15 mouse cellular contexts compared by ENCODE assay signal in the genomic region with DNA sequence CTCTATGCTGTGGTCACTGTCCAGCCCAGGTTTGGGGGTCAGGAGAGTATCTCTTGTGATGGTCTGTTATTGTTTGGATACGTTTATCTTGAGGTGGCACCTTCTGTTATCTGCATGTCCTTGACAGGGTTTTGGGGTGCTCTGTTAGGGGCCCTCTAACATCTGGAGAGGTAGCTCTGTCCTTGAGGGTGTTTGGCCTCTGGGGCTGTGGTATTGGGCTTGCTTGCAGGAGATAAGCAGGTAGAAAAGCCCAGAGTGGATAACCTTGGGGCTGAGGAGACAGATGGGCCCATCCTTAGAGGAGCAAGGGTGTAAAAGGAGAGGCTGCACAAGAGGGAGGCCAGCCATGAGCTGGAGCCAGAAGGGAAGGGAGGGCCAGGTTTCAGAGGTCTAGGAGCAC. TPM values are rescaled to one million over a fixed set of nuclear protein-coding genes. Genes with fewer than 3 reads are reported as not detected.
A peak's percentile ranks its signal among the peaks of the same experiment; 100 is the strongest.
DNase-seq lines count a peak whose midpoint lies in the region; ATAC-seq lines count a peak whose summit lies in the region.
"Had no signal": no experiment of that assay in that cellular context is flagged by ENCODE, and none has a peak within 500 bp of the region (broad histone marks: within the 10 kb centered on the region; RNA-seq: fewer than 3 reads in every experiment).

No protein-coding gene starts in this region.

- peaks cover 44% of the 10 kb centered on the region for H3K4me1 ChIP-seq in hindbrain, embryonic 10.5 days (replicated peaks)
- peaks cover 30% of the 10 kb centered on the region for H3K4me1 ChIP-seq in hindbrain, embryonic 14.5 days (replicated peaks; ENCODE audit: control insufficient read depth, insufficient read depth, low read length)
- H3K4me1 ChIP-seq in intestine, embryonic 16.5 days (ENCODE audit: control insufficient read depth, insufficient read depth, low read length): peaks cover 4% of the 10 kb centered on the region; the same call in 1 of the 2 replicates

- H3K27me3 ChIP-seq in hindbrain, embryonic 10.5 days (ENCODE audit: insufficient read depth, poor library complexity, severe bottlenecking): no peaks in the 10 kb centered on the region
- no peaks in the 10 kb centered on the region for H3K27me3 ChIP-seq in hindbrain, embryonic 14.5 days (ENCODE audit: control insufficient read depth, insufficient read depth, low read length)
- H3K27me3 ChIP-seq in intestine, embryonic 16.5 days (replicated peaks; ENCODE audit: control insufficient read depth, insufficient read depth, low read length): no peaks in the 10 kb centered on the region
- H3K27me3 ChIP-seq: limb, embryonic 12.5 days had no signal

- H3K27ac ChIP-seq in hindbrain, embryonic 10.5 days: 0 out of 2 replicates have a peak overlapping the region, but pooled peaks have one; percentile 42
- no peak overlapping the region for H3K27ac ChIP-seq in hindbrain, embryonic 14.5 days
- no peak overlapping the region for H3K27ac ChIP-seq in intestine, embryonic 16.5 days (ENCODE audit: low read length)
- H3K27ac ChIP-seq: limb, embryonic 12.5 days had no signal

- no peak for DNase-seq in hindbrain, embryonic 10.5 days (ENCODE audit: low spot score)
- no peak for DNase-seq in hindbrain, embryonic 14.5 days (ENCODE audit: low spot score)
- DNase-seq in c-Kit-negative CD71-positive TER-119-positive erythroid progenitor cells, embryonic 14.5 days (ENCODE audit: low read depth, low spot score): peak; percentile 55
- DNase-seq in kidney, postnatal 14 days: no peak
- no peak for DNase-seq in gastrocnemius, postnatal 4 days (ENCODE audit: low spot score in 2 of 2)
- DNase-seq: cerebellum, adult 2 months; heart, adult 18-20 months; kidney, postnatal 36 days; layer of hippocampus, postnatal 36 days; lung, postnatal 14 days; midbrain, embryonic 14.5 days; right cerebral cortex, postnatal 25 days had no signal

- no peak overlapping the region for H3K4me3 ChIP-seq in hindbrain, embryonic 10.5 days
- no peak overlapping the region for H3K4me3 ChIP-seq in hindbrain, embryonic 14.5 days (replicated peaks; ENCODE audit: low read length)
- H3K4me3 ChIP-seq in intestine, embryonic 16.5 days (ENCODE audit: low read length): no peak overlapping the region
- H3K4me3 ChIP-seq: limb, embryonic 12.5 days had no signal

- peaks cover 60% of the 10 kb centered on the region for H3K36me3 ChIP-seq in hindbrain, embryonic 10.5 days
- peaks cover 7% of the 10 kb centered on the region for H3K36me3 ChIP-seq in hindbrain, embryonic 14.5 days (replicated peaks; ENCODE audit: control insufficient read depth, insufficient read depth)
- H3K36me3 ChIP-seq in intestine, embryonic 16.5 days (ENCODE audit: control insufficient read depth, insufficient read depth, low read length): no peaks in the 10 kb centered on the region

- 89% methylated on average over 1 of the region's 1 CpGs for WGBS in hindbrain, embryonic 10.5 days
- WGBS in hindbrain, embryonic 14.5 days: 81% methylated on average over 1 of the region's 1 CpGs
- WGBS in intestine, embryonic 16.5 days: 73% methylated on average over 1 of the region's 1 CpGs

- no peak overlapping the region for H3K9ac ChIP-seq in hindbrain, embryonic 14.5 days
- H3K9ac ChIP-seq in intestine, embryonic 16.5 days (ENCODE audit: low read depth, low read length): no peak overlapping the region
- H3K9ac ChIP-seq: limb, embryonic 12.5 days had no signal

- H3K4me2 ChIP-seq in hindbrain, embryonic 14.5 days (replicated peaks): no peak overlapping the region
- no peak overlapping the region for H3K4me2 ChIP-seq in intestine, embryonic 16.5 days (ENCODE audit: low read depth, low read length)
- H3K4me2 ChIP-seq: limb, embryonic 12.5 days had no signal

- H3K9me3 ChIP-seq in hindbrain, embryonic 10.5 days: no peaks in the 10 kb centered on the region
- H3K9me3 ChIP-seq in hindbrain, embryonic 14.5 days (ENCODE audit: control insufficient read depth, low read length): no peaks in the 10 kb centered on the region
- H3K9me3 ChIP-seq in intestine, embryonic 16.5 days (ENCODE audit: control insufficient read depth, low read length): no peaks in the 10 kb centered on the region
- H3K9me3 ChIP-seq: limb, embryonic 12.5 days had no signal

- no peak for ATAC-seq in hindbrain, embryonic 14.5 days (ENCODE audit: low FRiP score)
- ATAC-seq in intestine, embryonic 16.5 days: 0 out of 2 replicates have a peak, but pooled peaks have one; percentile 31
- ATAC-seq in megakaryocyte progenitor cell, adult 5-6 weeks (replicated peaks; ENCODE audit: poor library complexity): peak; percentile 74

RNA-seq across cellular contexts. Expression of gene Rgs12, which starts 10.8 kb away (rescaled TPM):
- polyA plus RNA-seq in hindbrain, embryonic 10.5 days (2016; fragmentation: Nextera tagmentation; extraction: Ambion mirVana): 62.4 and 74.3 TPM in 2 replicates
- polyA plus RNA-seq in hindbrain, embryonic 14.5 days (2014; fragmentation: Nextera tagmentation; extraction: Ambion mirVana): 34.1 and 36.5 TPM in 2 replicates
- polyA plus RNA-seq in intestine, embryonic 16.5 days (2015; fragmentation: Nextera tagmentation; extraction: Ambion mirVana): 12.9 and 13.9 TPM in 2 replicates
- 9.7 and 12.2 TPM in 2 replicates for total RNA-seq in megakaryocyte progenitor cell, adult 5-6 weeks (2015)
- 8.3 and 11.8 TPM in 2 replicates for total RNA-seq in megakaryocyte progenitor cell, adult 5-6 weeks (2017)
- total RNA-seq in gastrocnemius, postnatal 4 days (2021): 10 to 100 TPM; 34.7 to 35.2 TPM

RNA-seq across cellular contexts. Expression of gene Msantd1, which starts 52.2 kb away (rescaled TPM):
- polyA plus RNA-seq in hindbrain, embryonic 10.5 days (2016; fragmentation: Nextera tagmentation; extraction: Ambion mirVana): 1.4 and 2.6 TPM in 2 replicates
- 2.6 and 5.3 TPM in 2 replicates for polyA plus RNA-seq in hindbrain, embryonic 14.5 days (2014; fragmentation: Nextera tagmentation; extraction: Ambion mirVana)
- 0.35 and 0.56 TPM in 2 replicates for polyA plus RNA-seq in intestine, embryonic 16.5 days (2015; fragmentation: Nextera tagmentation; extraction: Ambion mirVana)
- total RNA-seq in megakaryocyte progenitor cell, adult 5-6 weeks (2015): 0.44 and 0.95 TPM in 2 replicates
- total RNA-seq in megakaryocyte progenitor cell, adult 5-6 weeks (2017): 0.08 and 0.30 TPM in 2 replicates
- 1 to 10 TPM in 1 of 2 experiments, under 1 TPM in 1; 0.93 to 1.5 TPM for total RNA-seq in gastrocnemius, postnatal 4 days (2021)
